Mouse (Mus musculus): ENCODE measurements around the gene Pip5k1c. TPM values are rescaled to one million over a fixed set of nuclear protein-coding genes. Genes with fewer than 3 reads are reported as not detected.

Pip5k1c gene
- polyA plus RNA-seq, 1 experiment from 2014 or later, result 78.5 TPM

DNA sequence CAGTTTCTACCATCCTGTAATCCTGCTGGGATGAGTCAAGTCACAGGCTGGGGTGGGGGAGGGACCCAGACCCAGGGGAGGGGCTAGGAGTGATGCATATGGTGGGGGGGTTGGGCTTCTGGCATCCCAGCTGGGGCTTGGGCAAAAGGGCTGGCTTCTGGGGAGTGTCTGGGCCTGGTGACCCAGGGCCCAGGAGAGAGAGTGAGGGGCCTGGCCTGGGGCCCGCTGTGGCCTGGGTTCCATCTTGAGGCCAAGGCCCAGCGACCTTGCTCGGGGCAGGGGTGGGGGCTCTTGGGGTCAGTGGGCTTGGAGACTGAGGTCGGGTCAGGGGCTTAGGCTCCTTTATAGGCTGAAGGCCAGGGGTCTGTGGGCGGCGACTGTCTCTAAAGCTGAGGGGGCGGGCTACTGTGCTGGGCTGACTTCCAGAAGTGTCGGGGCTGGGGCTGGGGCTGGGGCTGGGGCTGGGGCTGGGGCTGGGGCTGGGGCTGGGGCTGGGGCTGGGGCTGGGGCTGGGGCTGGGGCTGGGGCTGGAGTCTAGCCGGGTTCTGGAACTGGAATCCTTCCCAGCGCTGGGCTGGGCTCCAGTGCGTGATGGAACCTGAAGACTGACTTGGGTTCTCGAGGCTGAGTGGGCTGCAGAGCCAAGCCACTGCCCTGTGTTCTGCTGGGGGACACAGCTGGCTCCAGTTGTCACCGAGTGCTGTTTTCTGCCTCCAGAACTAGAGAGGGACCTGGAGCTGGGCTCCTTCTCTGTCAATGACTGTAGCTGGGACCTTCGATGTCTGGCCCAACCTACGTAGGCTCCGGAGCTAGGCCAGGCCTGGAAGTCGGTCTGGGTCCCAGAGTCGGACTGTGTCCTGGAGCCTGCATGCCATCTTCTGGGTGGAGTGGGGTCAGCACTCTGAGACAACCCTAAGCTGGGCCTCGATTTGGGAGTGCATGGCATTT lies 42.9 kb downstream of the Pip5k1c start:
- H3K27me3 ChIP-seq (ENCODE audit: insufficient read depth, poor library complexity, severe bottlenecking), result peaks cover 85% of the 10 kb centered on the region
- peak overlapping the region; percentile 27 for H3K4me3 ChIP-seq
- H3K4me1 ChIP-seq (replicated peaks), result peaks cover 52% of the 10 kb centered on the region
- H3K36me3 ChIP-seq, result no peaks in the 10 kb centered on the region
- 33% methylated on average over 19 of the region's 19 CpGs for WGBS
- peak overlapping the region; percentile 83 for H3K27ac ChIP-seq
- no peaks in the 10 kb centered on the region for H3K9me3 ChIP-seq
- peak; percentile 61 for DNase-seq (ENCODE audit: low spot score)

DNA sequence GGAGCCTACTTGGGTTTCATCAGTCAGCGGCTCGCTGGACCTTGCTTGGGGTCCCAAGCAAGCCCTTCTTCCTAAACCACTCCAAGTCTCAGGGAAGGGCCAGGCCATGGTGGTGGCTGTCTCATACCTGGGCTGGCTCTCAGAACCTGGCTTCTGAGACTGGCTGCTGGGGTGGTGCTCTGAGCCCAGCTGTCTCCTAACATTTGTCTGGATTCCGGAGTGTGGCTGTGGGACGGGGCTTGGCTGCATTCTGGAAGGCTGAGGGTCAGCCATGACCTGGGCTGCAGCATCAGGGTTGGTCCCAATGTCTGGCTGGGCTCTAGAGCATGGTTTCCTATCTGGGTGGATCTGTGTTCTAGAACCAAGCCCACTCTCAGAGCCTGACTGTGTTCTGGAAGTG lies 43.8 kb downstream of the Pip5k1c start:
- Histone ChIP-seq H3K27me3 (ENCODE audit: insufficient read depth, poor library complexity, severe bottlenecking) (peaks cover 86% of the 10 kb centered on the region), H3K27ac (peak overlapping the region; percentile 83; the same call in 1 of the 2 replicates)

GRCm38 (mm10) chr10:81340551-81341332 lies 48.0 kb downstream of the Pip5k1c start:
- 35% methylated on average over 17 of the region's 17 CpGs for WGBS
- H3K36me3 ChIP-seq, result peaks cover 8% of the 10 kb centered on the region
- no peaks in the 10 kb centered on the region for H3K9me3 ChIP-seq
- no peak overlapping the region for H3K27ac ChIP-seq
- DNase-seq (ENCODE audit: low spot score), result no peak
- peaks cover 42% of the 10 kb centered on the region for H3K4me1 ChIP-seq (replicated peaks)
- 0 out of 2 replicates have a peak overlapping the region, but pooled peaks have one; percentile 5 for H3K4me3 ChIP-seq
- H3K27me3 ChIP-seq (ENCODE audit: insufficient read depth, poor library complexity, severe bottlenecking), result peaks cover 89% of the 10 kb centered on the region

More for the DNA sequence above, 43.8 kb downstream of the Pip5k1c start:
- Histone ChIP-seq H3K9me3 (no peaks in the 10 kb centered on the region), H3K36me3 (no peaks in the 10 kb centered on the region), H3K4me3 (no peak overlapping the region), H3K4me1 (replicated peaks) (peaks cover 61% of the 10 kb centered on the region)
- no peak for DNase-seq (ENCODE audit: low spot score)
- WGBS, result 93% methylated on average over 4 of the region's 4 CpGs

GRCm38 (mm10) chr10:81341333-81341949 lies 48.7 kb downstream of the Pip5k1c start:
- peaks cover 91% of the 10 kb centered on the region for H3K27me3 ChIP-seq (ENCODE audit: insufficient read depth, poor library complexity, severe bottlenecking)
- H3K27ac ChIP-seq, result no peak overlapping the region
- H3K4me3 ChIP-seq, result 0 out of 2 replicates have a peak overlapping the region, but pooled peaks have one; percentile 5
- H3K4me1 ChIP-seq (replicated peaks), result peaks cover 41% of the 10 kb centered on the region
- DNase-seq (ENCODE audit: low spot score), result peak; percentile 74
- WGBS, result 32% methylated on average over 16 of the region's 16 CpGs
- no peaks in the 10 kb centered on the region for H3K9me3 ChIP-seq
- H3K36me3 ChIP-seq, result peaks cover 15% of the 10 kb centered on the region

DNA sequence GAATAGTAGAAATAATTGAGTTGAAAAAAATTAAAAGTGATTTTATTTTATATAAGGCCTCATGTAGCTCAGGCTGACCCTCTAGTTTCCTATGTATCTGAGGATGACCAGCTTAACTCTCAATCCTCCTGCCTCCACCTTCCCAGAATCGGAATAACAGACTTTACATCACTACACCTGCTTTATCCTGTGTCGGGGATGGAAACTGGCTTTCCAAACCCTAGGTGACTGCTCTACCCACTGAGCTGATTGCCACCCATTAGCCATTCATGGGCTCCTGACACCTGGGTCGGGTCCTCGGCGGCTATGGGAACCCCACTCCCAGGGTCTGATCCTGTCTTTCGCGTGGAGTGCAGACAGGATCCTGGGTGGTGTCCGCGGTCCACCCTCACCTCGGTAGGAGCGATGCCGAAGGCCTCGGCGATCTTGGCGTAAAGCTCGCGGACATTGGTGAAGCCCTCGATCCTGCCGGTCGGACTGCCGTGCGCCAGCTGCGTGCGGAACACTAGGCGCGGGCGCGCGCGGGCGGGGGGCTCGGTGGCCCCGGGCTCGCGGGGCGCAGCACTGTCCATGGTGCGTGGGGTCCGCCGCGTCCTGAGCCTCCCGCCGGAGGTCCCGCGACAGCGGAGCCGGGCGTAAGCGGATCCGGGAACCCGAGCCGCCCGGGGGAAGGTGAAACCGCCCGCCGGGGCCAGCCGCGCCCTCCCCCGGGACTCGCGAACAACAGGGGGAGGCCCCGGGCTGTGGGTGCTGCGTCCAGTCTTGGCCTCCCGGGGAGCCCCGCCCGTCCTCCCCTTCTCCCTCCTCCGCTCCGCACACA lies 50.1 kb downstream of the Pip5k1c start, which contains the start of gene Gipc3:
Gene Gipc3, minus strand, starts transcription at position 581 of the 820 bp plus-strand sequence.
- H3K4me1 ChIP-seq (replicated peaks), result peaks cover 49% of the 10 kb centered on the region
- peaks cover 91% of the 10 kb centered on the region for H3K27me3 ChIP-seq (ENCODE audit: insufficient read depth, poor library complexity, severe bottlenecking)
- WGBS, result 8% methylated on average over 58 of the region's 67 CpGs
- DNase-seq (ENCODE audit: low spot score), result no peak
- H3K4me3 ChIP-seq, result peak within 1 kb of the TSS; percentile 56
- peaks cover 26% of the 10 kb centered on the region for H3K36me3 ChIP-seq
- peak within 1 kb of the TSS; percentile 66; the same call in 1 of the 2 replicates for H3K27ac ChIP-seq
- H3K9me3 ChIP-seq, result no peaks in the 10 kb centered on the region

DNA sequence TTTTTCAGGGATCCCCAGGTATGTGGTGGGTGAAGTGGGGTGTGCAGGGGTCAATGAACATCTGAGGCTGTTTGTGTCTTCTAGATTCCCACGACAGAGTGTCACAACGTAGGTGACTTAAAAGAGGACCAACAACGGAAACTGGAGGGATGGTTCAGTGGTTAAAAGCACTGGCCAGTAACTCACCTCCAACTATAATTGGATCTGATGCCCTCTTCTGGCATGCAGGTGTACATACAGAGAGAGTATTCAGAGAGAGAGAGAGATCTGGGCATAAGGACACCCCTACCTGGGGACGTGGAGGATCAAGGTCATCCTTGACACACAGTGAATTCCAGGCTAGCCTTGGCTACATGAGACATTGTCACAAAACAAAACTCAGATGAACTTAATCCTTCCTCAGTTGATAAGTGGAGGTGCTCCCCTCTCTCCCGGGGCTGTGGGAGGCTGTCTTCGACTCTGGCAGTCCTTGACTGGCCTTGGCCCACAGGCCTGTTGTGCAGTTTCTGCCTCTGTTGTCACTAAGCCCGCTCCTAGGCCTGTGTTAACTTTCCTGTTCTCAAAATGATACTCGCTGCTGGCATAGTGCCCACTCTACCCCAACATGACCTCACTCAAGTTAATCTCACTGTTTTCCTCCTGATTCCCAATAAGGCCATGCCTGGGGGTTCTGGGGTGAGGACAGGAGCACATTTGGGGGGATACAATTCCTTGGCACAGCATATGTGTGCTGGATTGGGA lies 51.8 kb downstream of the Pip5k1c start:
- peaks cover 93% of the 10 kb centered on the region for H3K27me3 ChIP-seq (ENCODE audit: insufficient read depth, poor library complexity, severe bottlenecking)

DNA sequence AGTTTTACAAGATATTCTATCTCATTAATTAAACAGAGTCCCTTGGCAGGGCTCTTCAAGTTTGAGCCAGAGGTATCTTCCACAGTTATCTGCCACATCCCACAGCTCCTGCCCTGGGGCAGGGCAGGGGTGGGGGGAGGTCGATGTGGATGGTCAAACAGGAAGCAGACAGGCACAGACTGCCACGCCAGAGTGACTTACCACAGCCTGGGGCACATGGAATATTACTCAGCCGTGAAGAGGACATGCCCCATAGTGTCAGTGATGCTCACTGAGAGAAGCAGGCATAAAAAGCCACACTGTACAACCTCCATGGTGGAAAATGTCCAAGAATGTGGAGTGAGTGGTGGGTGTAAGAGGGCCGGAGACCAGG lies 52.4 kb downstream of the Pip5k1c start:
- no peak for DNase-seq (ENCODE audit: low spot score)
- peaks cover 63% of the 10 kb centered on the region for H3K4me1 ChIP-seq (replicated peaks)
- peaks cover 90% of the 10 kb centered on the region for H3K27me3 ChIP-seq (ENCODE audit: insufficient read depth, poor library complexity, severe bottlenecking)
- H3K4me3 ChIP-seq, result no peak overlapping the region
- peaks cover 38% of the 10 kb centered on the region for H3K36me3 ChIP-seq
- WGBS, result 86% methylated on average over 4 of the region's 4 CpGs
- H3K27ac ChIP-seq, result no peak overlapping the region
- no peaks in the 10 kb centered on the region for H3K9me3 ChIP-seq

More for the DNA sequence above, 51.8 kb downstream of the Pip5k1c start:
- Histone ChIP-seq H3K9me3 (no peaks in the 10 kb centered on the region), H3K36me3 (peaks cover 38% of the 10 kb centered on the region), H3K27ac (no peak overlapping the region), H3K4me3 (no peak overlapping the region), H3K4me1 (replicated peaks) (peaks cover 61% of the 10 kb centered on the region)
- 55% methylated on average over 8 of the region's 8 CpGs for WGBS
- DNase-seq (ENCODE audit: low spot score), result no peak

DNA sequence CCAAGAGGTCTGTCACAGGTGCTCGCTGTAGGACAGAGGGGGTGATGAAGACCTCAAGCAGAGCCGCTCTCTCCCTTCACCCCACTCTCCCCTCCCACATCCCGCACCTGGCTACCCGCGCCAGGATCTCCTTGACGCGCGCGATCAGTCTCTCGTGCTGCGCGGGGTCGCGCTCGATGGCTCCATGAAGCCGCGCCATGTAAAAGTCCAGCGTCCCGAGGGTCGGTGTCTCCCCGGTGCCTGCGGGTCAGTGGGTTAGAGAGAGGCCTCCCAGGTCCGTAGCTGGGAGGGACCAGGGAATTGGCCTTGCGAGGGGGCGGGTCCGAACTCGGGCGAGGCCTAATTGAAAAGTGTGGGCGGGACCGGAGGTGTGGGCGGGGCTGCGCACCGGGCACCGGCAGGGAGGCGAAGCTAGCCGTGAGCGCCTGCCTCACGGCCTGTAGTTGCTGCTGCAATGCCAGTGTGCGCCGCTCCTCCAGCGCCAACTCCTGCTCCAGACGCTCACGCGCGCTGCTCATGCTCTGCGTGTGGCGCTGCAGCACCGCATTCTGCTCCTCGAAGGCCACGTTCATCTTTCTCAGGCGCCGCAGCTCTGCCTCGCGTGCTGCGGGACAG lies 53.8 kb downstream of the Pip5k1c start:
- 6% methylated on average over 55 of the region's 55 CpGs for WGBS
- Histone ChIP-seq H3K27ac (peak overlapping the region; percentile 17; the same call in 1 of the 2 replicates), H3K36me3 (peaks cover 38% of the 10 kb centered on the region), H3K9me3 (no peaks in the 10 kb centered on the region), H3K27me3 (ENCODE audit: insufficient read depth, poor library complexity, severe bottlenecking) (peaks cover 75% of the 10 kb centered on the region), H3K4me1 (replicated peaks) (peaks cover 56% of the 10 kb centered on the region), H3K4me3 (peak overlapping the region; percentile 46)
- peak; percentile 73 for DNase-seq (ENCODE audit: low spot score)

- Histone ChIP-seq H3K27me3 (ENCODE audit: insufficient read depth, poor library complexity, severe bottlenecking) (peaks cover 50% of the 10 kb centered on the region), H3K36me3 (peaks cover 38% of the 10 kb centered on the region), H3K9me3 (no peaks in the 10 kb centered on the region), H3K4me1 (replicated peaks) (peaks cover 47% of the 10 kb centered on the region), H3K27ac (peak overlapping the region; percentile 89), H3K4me3 (peak overlapping the region; percentile 92)
- WGBS, result 4% methylated on average over 12 of the region's 12 CpGs
- DNase-seq (ENCODE audit: low spot score), result peak; percentile 47
Measured at GRCm38 (mm10) chr10:81349146-81349545, 56.4 kb downstream of the Pip5k1c start.

GRCm38 (mm10) chr10:81349961-81350350 lies 57.2 kb downstream of the Pip5k1c start:
- Histone ChIP-seq H3K4me1 (replicated peaks) (peaks cover 55% of the 10 kb centered on the region), H3K9me3 (no peaks in the 10 kb centered on the region), H3K4me3 (peak overlapping the region; percentile 92), H3K27me3 (ENCODE audit: insufficient read depth, poor library complexity, severe bottlenecking) (peaks cover 42% of the 10 kb centered on the region), H3K36me3 (peaks cover 38% of the 10 kb centered on the region), H3K27ac (peak overlapping the region; percentile 89)
- DNase-seq (ENCODE audit: low spot score), result no peak
- under 1% methylated on average over 29 of the region's 29 CpGs for WGBS
